In the genomic region with DNA sequence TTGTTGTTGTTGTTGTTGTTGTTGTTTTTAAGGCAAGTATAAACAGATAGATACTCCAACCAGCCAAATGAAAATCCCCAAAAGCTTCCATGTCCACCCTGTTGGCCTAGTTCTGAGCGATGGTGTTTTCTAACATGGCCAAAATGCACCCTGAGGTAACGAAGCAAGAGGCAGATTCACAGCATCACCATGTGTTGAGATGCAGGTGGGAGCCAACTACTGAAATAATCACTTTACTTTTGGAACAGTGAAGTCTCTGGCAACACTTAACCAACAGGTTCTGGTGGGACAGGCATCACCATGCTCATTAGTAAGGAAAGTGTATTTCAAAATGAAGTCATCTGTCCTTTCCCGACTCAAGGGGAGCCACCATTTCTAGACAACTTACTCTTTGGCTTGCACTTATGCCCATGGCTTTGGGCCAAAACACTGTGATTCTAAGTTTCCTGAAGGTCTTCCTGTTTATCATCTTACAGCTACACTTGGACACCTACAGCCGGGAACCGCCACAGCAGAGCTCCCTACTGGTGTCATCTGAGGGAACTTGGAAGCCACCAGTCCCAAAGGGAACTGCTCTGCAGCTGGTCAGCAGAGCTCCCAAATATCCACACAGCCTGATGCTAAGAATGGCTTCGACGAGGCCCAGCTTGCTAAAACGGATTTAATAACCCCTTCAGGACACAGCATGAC, we compare ENCODE assay signal across 24 mouse cellular contexts.
DNase-seq lines count a peak whose midpoint lies in the region; ATAC-seq and TF ChIP-seq lines count a peak whose summit lies in the region.
"Had no signal": no experiment of that assay in that cellular context is flagged by ENCODE, and none has a peak within 500 bp of the region (broad histone marks: within the 10 kb centered on the region; RNA-seq: fewer than 3 reads in every experiment).

No protein-coding gene starts in this region.

- 71% methylated on average over 8 of the region's 8 CpGs for WGBS in heart, embryonic 15.5 days
- 83% methylated on average over 8 of the region's 8 CpGs for WGBS in midbrain, embryonic 11.5 days
- 82% methylated on average over 8 of the region's 8 CpGs for WGBS in midbrain, embryonic 10.5 days
- 56% methylated on average over 8 of the region's 8 CpGs for WGBS in hindbrain, postnatal 0 days

- peak; percentile 58 for DNase-seq in cerebellum, adult 9-11 months
- no peak for DNase-seq in cerebellum, adult 11 months
- no peak for DNase-seq in heart, adult 8-10 months (ENCODE audit: low spot score)
- DNase-seq in midbrain, embryonic 11.5 days (ENCODE audit: low spot score, missing footprints), result peak; percentile 70
- DNase-seq in midbrain, embryonic 10.5 days (ENCODE audit: low spot score), result no peak
- DNase-seq in hindbrain, postnatal 0 days (ENCODE audit: low spot score), result no peak
- DNase-seq: adrenal gland, postnatal 10 days; cerebellum, postnatal 14 days; right cerebral cortex, adult 18-20 months; thymus, postnatal 36 days had no signal

- TF ChIP-seq CTCF in hindbrain, postnatal 0 days (IDR thresholded peaks at IDR 0.05; ENCODE audit: low read depth), result no peak

- H3K4me2 ChIP-seq in heart, embryonic 15.5 days, result no peak overlapping the region
- no peak overlapping the region for H3K4me2 ChIP-seq in midbrain, embryonic 11.5 days
- no peak overlapping the region for H3K4me2 ChIP-seq in hindbrain, postnatal 0 days (ENCODE audit: low read depth, low read length)
- H3K4me2 ChIP-seq: embryonic facial prominence, embryonic 13.5 days; forebrain, embryonic 15.5 days; hindbrain, embryonic 15.5 days; limb, embryonic 12.5 days; liver, embryonic 12.5 days; lung, embryonic 15.5 days; midbrain, embryonic 12.5 days; neural tube, embryonic 13.5 days had no signal

- H3K4me3 ChIP-seq in heart, embryonic 15.5 days, result no peak overlapping the region
- H3K4me3 ChIP-seq in midbrain, embryonic 11.5 days (ENCODE audit: low read depth, low read length), result no peak overlapping the region
- H3K4me3 ChIP-seq in midbrain, embryonic 10.5 days, result no peak overlapping the region
- no peak overlapping the region for H3K4me3 ChIP-seq in hindbrain, postnatal 0 days (ENCODE audit: low read length)
- H3K4me3 ChIP-seq: embryonic facial prominence, embryonic 13.5 days; forebrain, embryonic 15.5 days; hindbrain, embryonic 15.5 days; limb, embryonic 12.5 days; liver, embryonic 12.5 days; lung, embryonic 15.5 days; midbrain, embryonic 12.5 days; neural tube, embryonic 13.5 days had no signal

- no peak overlapping the region for H3K27ac ChIP-seq in heart, embryonic 15.5 days
- H3K27ac ChIP-seq in midbrain, embryonic 11.5 days (ENCODE audit: low read depth, low read length), result no peak overlapping the region
- H3K27ac ChIP-seq in midbrain, embryonic 10.5 days (replicated peaks), result no peak overlapping the region
- H3K27ac ChIP-seq in hindbrain, postnatal 0 days, result no peak overlapping the region
- H3K27ac ChIP-seq: embryonic facial prominence, embryonic 13.5 days; forebrain, embryonic 15.5 days; hindbrain, embryonic 15.5 days; limb, embryonic 12.5 days; liver, embryonic 12.5 days; lung, embryonic 15.5 days; macrophage; midbrain, embryonic 12.5 days; neural tube, embryonic 13.5 days had no signal

- H3K27me3 ChIP-seq in heart, embryonic 15.5 days, result no peaks in the 10 kb centered on the region
- no peaks in the 10 kb centered on the region for H3K27me3 ChIP-seq in midbrain, embryonic 11.5 days (ENCODE audit: control insufficient read depth, insufficient read depth, low read length)
- H3K27me3 ChIP-seq in midbrain, embryonic 10.5 days (ENCODE audit: low read depth, poor library complexity, severe bottlenecking), result no peaks in the 10 kb centered on the region
- no peaks in the 10 kb centered on the region for H3K27me3 ChIP-seq in hindbrain, postnatal 0 days (ENCODE audit: insufficient read depth, low read length)
- H3K27me3 ChIP-seq: embryonic facial prominence, embryonic 13.5 days; forebrain, embryonic 15.5 days; hindbrain, embryonic 15.5 days; limb, embryonic 12.5 days; liver, embryonic 12.5 days; midbrain, embryonic 12.5 days; neural tube, embryonic 13.5 days; Patski had no signal

- peak; percentile 47; the same call in 1 of the 2 replicates for ATAC-seq in heart, embryonic 15.5 days (replicated peaks; ENCODE audit: insufficient number of reproducible peaks, insufficient read depth, low FRiP score, low read depth)
- ATAC-seq in midbrain, embryonic 11.5 days (ENCODE audit: low FRiP score), result no peak
- no peak for ATAC-seq in hindbrain, postnatal 0 days
- ATAC-seq in monocyte, adult 5-6 weeks (replicated peaks; ENCODE audit: insufficient number of reproducible peaks, low FRiP score, low TSS enrichment, poor library complexity, severe bottlenecking), result no peak
- ATAC-seq: CD4-positive, CD25-positive, alpha-beta regulatory T cell, adult 4 months; forebrain, embryonic 15.5 days; intestine, embryonic 16.5 days; liver, embryonic 12.5 days; Patski had no signal

- peaks cover 8% of the 10 kb centered on the region for H3K4me1 ChIP-seq in heart, embryonic 15.5 days (replicated peaks)
- H3K4me1 ChIP-seq in midbrain, embryonic 11.5 days (ENCODE audit: control insufficient read depth, insufficient read depth, low read length), result peaks cover 3% of the 10 kb centered on the region; the same call in 1 of the 2 replicates
- peaks cover 29% of the 10 kb centered on the region for H3K4me1 ChIP-seq in midbrain, embryonic 10.5 days
- H3K4me1 ChIP-seq in hindbrain, postnatal 0 days (ENCODE audit: insufficient read depth, low read length), result 0 out of 2 replicates have a peak, but pooled peaks cover 4% of the 10 kb centered on the region
- H3K4me1 ChIP-seq: liver, embryonic 12.5 days had no signal

- no peaks in the 10 kb centered on the region for H3K9me3 ChIP-seq in heart, embryonic 15.5 days (replicated peaks)
- no peaks in the 10 kb centered on the region for H3K9me3 ChIP-seq in midbrain, embryonic 11.5 days (ENCODE audit: control insufficient read depth, low read length)
- no peaks in the 10 kb centered on the region for H3K9me3 ChIP-seq in midbrain, embryonic 10.5 days (replicated peaks)
- no peaks in the 10 kb centered on the region for H3K9me3 ChIP-seq in hindbrain, postnatal 0 days (ENCODE audit: low read length)
- H3K9me3 ChIP-seq: embryonic facial prominence, embryonic 13.5 days; forebrain, embryonic 15.5 days; hindbrain, embryonic 15.5 days; limb, embryonic 12.5 days; liver, embryonic 12.5 days; lung, embryonic 15.5 days; midbrain, embryonic 12.5 days; neural tube, embryonic 13.5 days had no signal

- H3K36me3 ChIP-seq in heart, embryonic 15.5 days, result no peaks in the 10 kb centered on the region
- H3K36me3 ChIP-seq in midbrain, embryonic 11.5 days (ENCODE audit: control insufficient read depth, insufficient read depth, low read length), result no peaks in the 10 kb centered on the region
- no peaks in the 10 kb centered on the region for H3K36me3 ChIP-seq in midbrain, embryonic 10.5 days
- H3K36me3 ChIP-seq in hindbrain, postnatal 0 days (ENCODE audit: insufficient read depth, low read length), result no peaks in the 10 kb centered on the region
- H3K36me3 ChIP-seq: embryonic facial prominence, embryonic 13.5 days; forebrain, embryonic 15.5 days; hindbrain, embryonic 15.5 days; limb, embryonic 12.5 days; liver, embryonic 12.5 days; lung, embryonic 15.5 days; midbrain, embryonic 12.5 days; neural tube, embryonic 13.5 days had no signal

- H3K9ac ChIP-seq in heart, embryonic 15.5 days, result no peak overlapping the region
- no peak overlapping the region for H3K9ac ChIP-seq in midbrain, embryonic 11.5 days (ENCODE audit: low read length)
- H3K9ac ChIP-seq in hindbrain, postnatal 0 days (replicated peaks; ENCODE audit: low read length), result no peak overlapping the region
- H3K9ac ChIP-seq: embryonic facial prominence, embryonic 13.5 days; forebrain, embryonic 15.5 days; hindbrain, embryonic 15.5 days; limb, embryonic 12.5 days; liver, embryonic 12.5 days; lung, embryonic 15.5 days; midbrain, embryonic 12.5 days; neural tube, embryonic 13.5 days had no signal

Comparison
In these comparisons a context has a peak if more than half of its experiments do, and no peak if none do; other contexts are left out.
1. DNase-seq: peak in cerebellum, adult 9-11 months (single experiment) and midbrain, embryonic 11.5 days (single experiment); none in cerebellum, adult 11 months (single experiment), heart, adult 8-10 months (single experiment), midbrain, embryonic 10.5 days (single experiment) and hindbrain, postnatal 0 days (single experiment).